Mouse (Mus musculus): ENCODE data around the gene Gch1. TPM values are rescaled to one million over a fixed set of nuclear protein-coding genes. Genes with fewer than 3 reads are reported as not detected.
"Not testable (repeated sequence)": the region's sequence is repeated elsewhere in the genome, so short reads cannot be mapped to it uniquely, and the experiment has no call there.

Gene Gch1
- total RNA-seq, 1 experiment from 2014 or later = 32.1 TPM

- ATAC-seq (replicated peaks; ENCODE audit: insufficient number of reproducible peaks, low FRiP score, low TSS enrichment, poor library complexity, severe bottlenecking) = no peak
Observed at GRCm38 (mm10) chr14:47111341-47111740, 77.9 kb downstream of the Gch1 start.

GRCm38 (mm10) chr14:47110391-47110790 is 78.8 kb downstream of the Gch1 start:
- not testable (repeated sequence) for ATAC-seq (replicated peaks; ENCODE audit: insufficient number of reproducible peaks, low FRiP score, low TSS enrichment, poor library complexity, severe bottlenecking)

GRCm38 (mm10) chr14:47107461-47107860 is 81.8 kb downstream of the Gch1 start:
- ATAC-seq (replicated peaks; ENCODE audit: insufficient number of reproducible peaks, low FRiP score, low TSS enrichment, poor library complexity, severe bottlenecking) = no peak

- ATAC-seq (replicated peaks; ENCODE audit: insufficient number of reproducible peaks, low FRiP score, low TSS enrichment, poor library complexity, severe bottlenecking) = no peak
Observed at GRCm38 (mm10) chr14:47105755-47106154, 83.5 kb downstream of the Gch1 start.

GRCm38 (mm10) chr14:47105174-47105557 is 84.0 kb downstream of the Gch1 start:
- no peak for ATAC-seq (replicated peaks; ENCODE audit: insufficient number of reproducible peaks, low FRiP score, low TSS enrichment, poor library complexity, severe bottlenecking)

GRCm38 (mm10) chr14:47104246-47105173 is 84.7 kb downstream of the Gch1 start:
- 0 out of 2 replicates have a peak, but pooled peaks have one; percentile 40 for ATAC-seq (replicated peaks; ENCODE audit: insufficient number of reproducible peaks, low FRiP score, low TSS enrichment, poor library complexity, severe bottlenecking)

Other genes with a start within 250 kb of the Gch1 start
- gene Wdhd1, start 87.4 kb upstream of the Gch1 start, total RNA-seq (2017) = 12.2 to 20.8 TPM (median 15.2 TPM) in 3 replicates
- gene Socs4, start 87.5 kb upstream of the Gch1 start, total RNA-seq (2017) = 16.2 to 46.3 TPM (median 33.6 TPM) in 3 replicates
- 48.9 to 87.0 TPM (median 54.2 TPM) in 3 replicates for gene Mapk1ip1l, start 108.9 kb upstream of the Gch1 start, total RNA-seq (2017)
- 98.5 to 263 TPM (median 189 TPM) in 3 replicates for gene Lgals3, start 178.3 kb upstream of the Gch1 start, total RNA-seq (2017)
- 2.2 to 12.5 TPM (median 10.1 TPM) in 3 replicates for gene Dlgap5, start 229.0 kb upstream of the Gch1 start, total RNA-seq (2017)